9 mouse cellular contexts compared by ENCODE assay signal in genomic region chr19:10022414-10023303, GRCm38 (mm10). TPM values are rescaled to one million over a fixed set of nuclear protein-coding genes. Genes with fewer than 3 reads are reported as not detected.
DNase-seq lines count a peak whose midpoint lies in the region; ATAC-seq and TF ChIP-seq lines count a peak whose summit lies in the region.
"Had no signal": no experiment of that assay in that cellular context is flagged by ENCODE, and none has a peak within 500 bp of the region (broad histone marks: within the 10 kb centered on the region; RNA-seq: fewer than 3 reads in every experiment).

No protein-coding gene starts in this region.

- no peak for TF ChIP-seq EP300 in stomach, postnatal 0 days (optimal IDR thresholded peaks at IDR 0.05)

- no peaks in the 10 kb centered on the region for H3K27me3 ChIP-seq in heart, embryonic 11.5 days (ENCODE audit: control insufficient read depth, insufficient read depth, low read length)
- H3K27me3 ChIP-seq in kidney, postnatal 0 days (ENCODE audit: insufficient read depth, low read length), result no peaks in the 10 kb centered on the region
- no peaks in the 10 kb centered on the region for H3K27me3 ChIP-seq in liver, embryonic 16.5 days (ENCODE audit: control insufficient read depth, insufficient read depth, low read depth, low read length)
- H3K27me3 ChIP-seq in stomach, postnatal 0 days (ENCODE audit: control insufficient read depth, insufficient read depth, low read length), result no peaks in the 10 kb centered on the region

- peak overlapping the region; percentile 28; the same call in 1 of the 2 replicates for H3K9ac ChIP-seq in heart, embryonic 11.5 days (ENCODE audit: low read depth, low read length)
- no peak overlapping the region for H3K9ac ChIP-seq in kidney, postnatal 0 days (ENCODE audit: low read depth, low read length)
- peak overlapping the region; percentile 1; the same call in 1 of the 2 replicates for H3K9ac ChIP-seq in liver, embryonic 16.5 days (ENCODE audit: low read depth, low read length)
- no peak overlapping the region for H3K9ac ChIP-seq in stomach, postnatal 0 days (ENCODE audit: low read length)

- 65% methylated on average over 5 of the region's 5 CpGs for WGBS in heart, embryonic 11.5 days (ENCODE audit: insufficient replicate concordance)
- WGBS in kidney, postnatal 0 days, result 64% methylated on average over 5 of the region's 5 CpGs
- WGBS in liver, embryonic 16.5 days (ENCODE audit: insufficient replicate concordance), result 71% methylated on average over 5 of the region's 5 CpGs
- WGBS in stomach, postnatal 0 days, result 77% methylated on average over 5 of the region's 5 CpGs

- peak overlapping the region; percentile 29 for H3K4me2 ChIP-seq in heart, embryonic 11.5 days
- H3K4me2 ChIP-seq in kidney, postnatal 0 days (ENCODE audit: low read length), result no peak overlapping the region
- no peak overlapping the region for H3K4me2 ChIP-seq in liver, embryonic 16.5 days (ENCODE audit: low read depth, low read length)
- H3K4me2 ChIP-seq in stomach, postnatal 0 days (replicated peaks; ENCODE audit: low read depth), result no peak overlapping the region

- DNase-seq in left cerebral cortex, adult 2 months (ENCODE audit: extremely low spot score in 1 of 2, low spot score in 2 of 2), result peak in 1 of 2 experiments; percentile 42
- no peak for DNase-seq in left cerebral cortex, adult 8-10 months (ENCODE audit: low spot score in 2 of 2)
- peak; percentile 82 for DNase-seq in kidney, postnatal 0 days (ENCODE audit: low spot score)
- peak; percentile 49 for DNase-seq in stomach, postnatal 0 days (ENCODE audit: low spot score)
- DNase-seq in thymus, postnatal 25 days, result no peak

- intact Hi-C loops in left cerebral cortex, adult 2 months (cut with DNase I), result loop anchor here (2.0 kb wide), 1 partner anchor 22 kb away; the partner anchor contains the start of genes Best1 and Rab3il1

- H3K4me1 ChIP-seq in bone marrow macrophage, adult 2 months (ENCODE audit: control insufficient read depth, insufficient read depth, low read length), result peaks cover 51% of the 10 kb centered on the region
- H3K4me1 ChIP-seq in heart, embryonic 11.5 days (ENCODE audit: control insufficient read depth, insufficient read depth, low read length), result peaks cover 62% of the 10 kb centered on the region
- H3K4me1 ChIP-seq in kidney, postnatal 0 days (replicated peaks; ENCODE audit: insufficient read depth, low read length), result peaks cover 27% of the 10 kb centered on the region
- H3K4me1 ChIP-seq in liver, embryonic 16.5 days (ENCODE audit: control insufficient read depth, low read depth, low read length), result peaks cover 66% of the 10 kb centered on the region
- peaks cover 10% of the 10 kb centered on the region for H3K4me1 ChIP-seq in stomach, postnatal 0 days (replicated peaks; ENCODE audit: control insufficient read depth, insufficient read depth)

- H3K9me3 ChIP-seq in heart, embryonic 11.5 days (replicated peaks; ENCODE audit: control insufficient read depth, low read length), result no peaks in the 10 kb centered on the region
- H3K9me3 ChIP-seq in kidney, postnatal 0 days (replicated peaks; ENCODE audit: low read length), result no peaks in the 10 kb centered on the region
- H3K9me3 ChIP-seq in liver, embryonic 16.5 days (replicated peaks; ENCODE audit: control insufficient read depth, low read length), result no peaks in the 10 kb centered on the region
- no peaks in the 10 kb centered on the region for H3K9me3 ChIP-seq in stomach, postnatal 0 days (ENCODE audit: control insufficient read depth, low read length)

- peaks cover 6% of the 10 kb centered on the region; the same call in 1 of the 2 replicates for H3K36me3 ChIP-seq in heart, embryonic 11.5 days (ENCODE audit: control insufficient read depth, insufficient read depth, low read length)
- 0 out of 2 replicates have a peak, but pooled peaks cover 4% of the 10 kb centered on the region for H3K36me3 ChIP-seq in kidney, postnatal 0 days (ENCODE audit: insufficient read depth, low read length)
- peaks cover 60% of the 10 kb centered on the region for H3K36me3 ChIP-seq in liver, embryonic 16.5 days (ENCODE audit: control insufficient read depth, insufficient read depth)
- no peaks in the 10 kb centered on the region; the same call in 1 of the 2 replicates for H3K36me3 ChIP-seq in stomach, postnatal 0 days (ENCODE audit: control insufficient read depth, insufficient read depth, low read length)

- TF ChIP-seq CTCF in left cerebral cortex, adult 2 months (IDR thresholded peaks at IDR 0.05), result peak; percentile 73
- peak; percentile 12; the same call in 1 of the 2 replicates for TF ChIP-seq CTCF in bone marrow macrophage, adult 2 months (IDR thresholded peaks at IDR 0.05; ENCODE audit: low read depth, low read length)
- peak; percentile 80 for TF ChIP-seq CTCF in kidney, postnatal 0 days (IDR thresholded peaks at IDR 0.05; ENCODE audit: low read depth)
- peak; percentile 77 for TF ChIP-seq CTCF in stomach, postnatal 0 days (IDR thresholded peaks at IDR 0.05; ENCODE audit: low read depth)

- H3K27ac ChIP-seq in left cerebral cortex, adult 2 months, result no peak overlapping the region
- peak overlapping the region; percentile 99 for H3K27ac ChIP-seq in bone marrow macrophage, adult 2 months (ENCODE audit: insufficient read depth, low read depth, low read length)
- H3K27ac ChIP-seq in heart, embryonic 11.5 days (ENCODE audit: low read depth, low read length), result peak overlapping the region; percentile 75
- peak overlapping the region; percentile 80 for H3K27ac ChIP-seq in kidney, postnatal 0 days
- H3K27ac ChIP-seq in liver, embryonic 16.5 days (ENCODE audit: low read length), result peak overlapping the region; percentile 48; the same call in 1 of the 2 replicates
- H3K27ac ChIP-seq in stomach, postnatal 0 days (replicated peaks), result peak overlapping the region; percentile 45

- ATAC-seq in heart, embryonic 11.5 days (replicated peaks; ENCODE audit: insufficient number of reproducible peaks, low FRiP score, low TSS enrichment), result no peak
- no peak for ATAC-seq in kidney, postnatal 0 days (replicated peaks; ENCODE audit: low FRiP score, low read depth)
- ATAC-seq in liver, embryonic 16.5 days (ENCODE audit: low read depth), result no peak
- no peak; the same call in 1 of the 2 replicates for ATAC-seq in stomach, postnatal 0 days (ENCODE audit: low FRiP score, low TSS enrichment)

- TF ChIP-seq POLR2A in bone marrow macrophage, adult 2 months (IDR thresholded peaks at IDR 0.05; ENCODE audit: borderline replicate concordance, low read depth, low read length), result no peak

- H3K4me3 ChIP-seq in left cerebral cortex, adult 2 months, result no peak overlapping the region
- H3K4me3 ChIP-seq in bone marrow macrophage, adult 2 months (ENCODE audit: insufficient read depth, low read length), result peak overlapping the region; percentile 47
- no peak overlapping the region for H3K4me3 ChIP-seq in heart, embryonic 11.5 days (ENCODE audit: low read depth, low read length)
- H3K4me3 ChIP-seq in kidney, postnatal 0 days (replicated peaks; ENCODE audit: low read depth, low read length), result no peak overlapping the region
- no peak overlapping the region for H3K4me3 ChIP-seq in liver, embryonic 16.5 days (ENCODE audit: low read depth, low read length)
- no peak overlapping the region for H3K4me3 ChIP-seq in stomach, postnatal 0 days (ENCODE audit: low read depth, low read length)

RNA-seq across cellular contexts. Expression of gene Fads3, which starts 18.7 kb away (rescaled TPM):
- 10 to 100 TPM; 26.6 to 28.1 TPM for total RNA-seq in left cerebral cortex, adult 2 months (2021)
- 10 to 100 TPM; 25.9 to 28.5 (median 27.1) TPM for total RNA-seq in left cerebral cortex, adult 8-10 months (2022)
- 4.6 and 6.5 TPM in 2 replicates for polyA plus RNA-seq in bone marrow macrophage, adult 2 months (2012; ENCODE audit: insufficient read depth, insufficient read length, missing spikeins)
- polyA plus RNA-seq in heart, embryonic 11.5 days (2014; fragmentation: Nextera tagmentation; extraction: Ambion mirVana), result 15.8 and 17.9 TPM in 2 replicates
- 35.0 and 37.4 TPM in 2 replicates for polyA plus RNA-seq in kidney, postnatal 0 days (2015; fragmentation: Nextera tagmentation; extraction: Ambion mirVana)
- 7.3 and 8.6 TPM in 2 replicates for polyA plus RNA-seq in liver, embryonic 16.5 days (2015; fragmentation: Nextera tagmentation; extraction: Ambion mirVana)
- polyA plus RNA-seq in stomach, postnatal 0 days (2015; fragmentation: Nextera tagmentation; extraction: Ambion mirVana), result 27.5 and 31.2 TPM in 2 replicates
- total RNA-seq: neutrophil, adult 5-6 weeks had no signal

RNA-seq across cellular contexts. Expression of gene Rab3il1, which starts 21.2 kb away (rescaled TPM):
- 1 to 10 TPM; 9.4 TPM for total RNA-seq in left cerebral cortex, adult 2 months (2021)
- total RNA-seq in left cerebral cortex, adult 8-10 months (2022), result 10 to 100 TPM in 2 of 4 experiments, 1 to 10 TPM in 2; 9.2 to 12.7 (median 11.1) TPM
- 156 and 178 TPM in 2 replicates for polyA plus RNA-seq in bone marrow macrophage, adult 2 months (2012; ENCODE audit: insufficient read depth, insufficient read length, missing spikeins)
- polyA plus RNA-seq in heart, embryonic 11.5 days (2014; fragmentation: Nextera tagmentation; extraction: Ambion mirVana), result 50.8 and 54.0 TPM in 2 replicates
- 30.6 and 31.5 TPM in 2 replicates for polyA plus RNA-seq in kidney, postnatal 0 days (2015; fragmentation: Nextera tagmentation; extraction: Ambion mirVana)
- polyA plus RNA-seq in liver, embryonic 16.5 days (2015; fragmentation: Nextera tagmentation; extraction: Ambion mirVana), result 236 and 248 TPM in 2 replicates
- polyA plus RNA-seq in stomach, postnatal 0 days (2015; fragmentation: Nextera tagmentation; extraction: Ambion mirVana), result 14.7 and 14.8 TPM in 2 replicates
- total RNA-seq: neutrophil, adult 5-6 weeks had no signal

RNA-seq across cellular contexts. Expression of gene Best1, which starts 21.2 kb away (rescaled TPM):
- under 1 TPM; 0.49 to 0.75 TPM for total RNA-seq in left cerebral cortex, adult 2 months (2021)
- 1 to 10 TPM; 1.1 to 2.3 (median 1.2) TPM for total RNA-seq in left cerebral cortex, adult 8-10 months (2022)
- 0.44 and 2.3 TPM in 2 replicates for polyA plus RNA-seq in bone marrow macrophage, adult 2 months (2012; ENCODE audit: insufficient read depth, insufficient read length, missing spikeins)
- polyA plus RNA-seq in heart, embryonic 11.5 days (2014; fragmentation: Nextera tagmentation; extraction: Ambion mirVana), result 0.10 and 0.41 TPM in 2 replicates
- 1.8 and 3.3 TPM in 2 replicates for polyA plus RNA-seq in kidney, postnatal 0 days (2015; fragmentation: Nextera tagmentation; extraction: Ambion mirVana)
- 0.13 and 0.14 TPM in 2 replicates for polyA plus RNA-seq in liver, embryonic 16.5 days (2015; fragmentation: Nextera tagmentation; extraction: Ambion mirVana)
- polyA plus RNA-seq in stomach, postnatal 0 days (2015; fragmentation: Nextera tagmentation; extraction: Ambion mirVana), result 0.36 and 0.58 TPM in 2 replicates

RNA-seq across cellular contexts. Expression of gene Fth1, which starts 42.3 kb away (rescaled TPM):
- 1,000 to 10,000 TPM; 2,213 to 2,341 TPM for total RNA-seq in left cerebral cortex, adult 2 months (2021)
- total RNA-seq in left cerebral cortex, adult 8-10 months (2022), result 1,000 to 10,000 TPM; 2,793 to 3,196 (median 2,896) TPM
- 20,335 and 20,363 TPM in 2 replicates for polyA plus RNA-seq in bone marrow macrophage, adult 2 months (2012; ENCODE audit: insufficient read depth, insufficient read length, missing spikeins)
- 1,994 and 2,294 TPM in 2 replicates for polyA plus RNA-seq in heart, embryonic 11.5 days (2014; fragmentation: Nextera tagmentation; extraction: Ambion mirVana)
- polyA plus RNA-seq in kidney, postnatal 0 days (2015; fragmentation: Nextera tagmentation; extraction: Ambion mirVana), result 2,883 and 2,906 TPM in 2 replicates
- 3,514 and 3,691 TPM in 2 replicates for polyA plus RNA-seq in liver, embryonic 16.5 days (2015; fragmentation: Nextera tagmentation; extraction: Ambion mirVana)
- polyA plus RNA-seq in stomach, postnatal 0 days (2015; fragmentation: Nextera tagmentation; extraction: Ambion mirVana), result 2,976 and 2,992 TPM in 2 replicates

Comparison
In these comparisons a context has a peak if more than half of its experiments do, and no peak if none do; other contexts are left out.
1. DNase-seq: peak in kidney, postnatal 0 days (single experiment) and stomach, postnatal 0 days (single experiment); none in left cerebral cortex, adult 8-10 months (0 of 2) and thymus, postnatal 25 days (single experiment).
2. CTCF ChIP-seq: peak in every context shown above with its lines; median percentile 80 in kidney, postnatal 0 days; 77 in stomach, postnatal 0 days; 73 in left cerebral cortex, adult 2 months; 12 in bone marrow macrophage, adult 2 months.
3. H3K9ac ChIP-seq: peak in heart, embryonic 11.5 days (single experiment) and liver, embryonic 16.5 days (single experiment); none in kidney, postnatal 0 days (single experiment) and stomach, postnatal 0 days (single experiment).